Mouse (Mus musculus): ENCODE measurements at regions not wholly inside any gene's neighbourhood (a gene's known extent, or its start where the extent isn't known, plus 50 kb on each side); places are given as distances from the start of the nearest gene placed in this dataset.
"Not testable (repeated sequence)": the region's sequence is repeated elsewhere in the genome, so short reads cannot be mapped to it uniquely, and the experiment has no call there.

DNA sequence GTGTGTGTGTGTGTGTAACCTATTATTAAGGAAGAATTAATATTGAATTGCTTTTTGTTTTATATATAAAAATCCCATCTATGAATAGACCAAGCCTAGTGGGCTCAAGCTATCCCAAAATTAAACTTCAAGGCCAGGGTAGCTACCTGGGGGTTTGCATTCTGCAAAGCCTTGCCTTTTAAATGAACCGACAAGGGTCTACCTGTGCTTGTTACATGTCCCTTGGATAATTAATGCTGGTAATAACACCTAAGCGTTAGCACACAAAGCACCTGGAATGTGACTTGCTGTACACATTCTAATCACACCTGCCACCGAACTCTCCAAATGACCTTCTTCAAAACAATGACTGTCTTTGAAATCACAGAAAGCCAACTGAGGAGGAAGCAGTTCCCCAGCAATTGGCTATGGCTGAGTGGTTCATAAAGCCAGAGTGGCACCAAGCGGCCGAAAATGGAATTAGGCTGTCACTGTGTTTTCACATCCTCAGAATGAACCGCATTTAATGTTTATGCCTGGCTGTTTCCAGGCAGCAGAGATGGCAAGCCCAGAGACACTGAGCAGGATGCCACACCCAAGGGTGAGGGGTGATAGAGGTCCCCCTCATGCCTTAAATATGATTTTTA lies 225.8 kb downstream of the Mat2b start:
- Histone ChIP-seq H3K9me3 (ENCODE audit: control insufficient read depth, low read length) (no peaks in the 10 kb centered on the region), H3K27me3 (ENCODE audit: control insufficient read depth, insufficient read depth, low read length) (no peaks in the 10 kb centered on the region), H3K4me2 (ENCODE audit: low read depth) (no peak overlapping the region), H3K27ac (ENCODE audit: low read depth, low read length) (no peak overlapping the region), H3K4me3 (ENCODE audit: low read depth, low read length) (no peak overlapping the region), H3K36me3 (ENCODE audit: control insufficient read depth, insufficient read depth, low read length) (no peaks in the 10 kb centered on the region), H3K4me1 (ENCODE audit: control insufficient read depth, insufficient read depth, low read length) (no peaks in the 10 kb centered on the region), H3K9ac (ENCODE audit: low read length) (no peak overlapping the region)
- DNase-seq (ENCODE audit: low spot score) (peak; percentile 74), ATAC-seq (ENCODE audit: insufficient read depth, low FRiP score, low TSS enrichment) (peak; percentile 80)
- WGBS: 20% methylated on average over 6 of the region's 6 CpGs

DNA sequence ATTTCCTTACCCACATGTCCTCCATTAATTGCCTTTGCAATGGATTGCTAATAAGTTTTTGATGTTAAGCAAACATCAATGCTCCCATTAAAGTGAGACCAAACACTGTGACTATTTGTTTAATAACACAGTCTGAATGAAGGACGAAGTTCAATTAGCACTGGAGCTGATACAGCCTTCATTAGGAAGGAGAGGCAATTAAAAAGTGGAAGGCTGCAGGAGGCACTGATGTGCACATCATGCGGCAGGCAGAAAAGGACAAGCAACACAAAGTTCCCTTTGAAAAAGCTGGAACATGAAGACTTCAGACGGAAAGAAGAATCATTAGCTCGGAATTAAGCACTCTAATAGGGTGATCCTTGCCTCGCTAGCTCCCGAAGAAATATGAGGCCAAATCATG lies 238.4 kb downstream of the Mat2b start:
- no peak for DNase-seq (ENCODE audit: low spot score)
- 79% methylated on average over 6 of the region's 6 CpGs for WGBS
- H3K4me1 ChIP-seq (ENCODE audit: control insufficient read depth, insufficient read depth, low read length): no peaks in the 10 kb centered on the region
- no peaks in the 10 kb centered on the region for H3K36me3 ChIP-seq (ENCODE audit: control insufficient read depth, insufficient read depth, low read length)
- H3K4me3 ChIP-seq (ENCODE audit: low read depth, low read length): no peak overlapping the region
- ATAC-seq (ENCODE audit: insufficient read depth, low FRiP score, low TSS enrichment): no peak
- H3K27me3 ChIP-seq (ENCODE audit: control insufficient read depth, insufficient read depth, low read length): no peaks in the 10 kb centered on the region
- H3K9me3 ChIP-seq (ENCODE audit: control insufficient read depth, low read length): no peaks in the 10 kb centered on the region
- no peak overlapping the region for H3K4me2 ChIP-seq (ENCODE audit: low read depth)
- H3K27ac ChIP-seq (ENCODE audit: low read depth, low read length): no peak overlapping the region
- H3K9ac ChIP-seq (ENCODE audit: low read length): no peak overlapping the region

DNA sequence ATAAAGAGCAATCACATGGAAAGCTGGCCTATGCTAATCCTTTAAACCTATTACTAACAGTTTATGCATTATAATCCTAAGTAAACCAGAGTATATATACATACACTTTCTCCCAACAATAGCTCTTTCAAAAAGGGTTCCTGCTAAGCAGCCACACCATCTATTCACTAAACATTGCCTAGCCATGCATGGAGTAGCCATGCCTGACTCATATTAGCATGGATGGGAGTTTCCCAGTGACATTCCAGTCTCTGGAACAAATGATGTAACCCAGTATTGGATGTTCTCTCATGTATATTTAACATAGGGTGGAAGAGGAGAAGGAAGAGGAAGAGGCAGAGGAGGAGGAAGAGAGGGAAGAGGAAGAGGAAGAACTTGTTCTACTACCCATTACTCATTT lies 240.0 kb downstream of the Mat2b start:
- H3K36me3 ChIP-seq (ENCODE audit: control insufficient read depth, insufficient read depth, low read length); H3K9ac ChIP-seq (ENCODE audit: low read length); H3K27me3 ChIP-seq (ENCODE audit: control insufficient read depth, insufficient read depth, low read length); ATAC-seq (ENCODE audit: insufficient read depth, low FRiP score, low TSS enrichment); H3K4me2 ChIP-seq (ENCODE audit: low read depth); H3K27ac ChIP-seq (ENCODE audit: low read depth, low read length); H3K4me3 ChIP-seq (ENCODE audit: low read depth, low read length); H3K9me3 ChIP-seq (ENCODE audit: control insufficient read depth, low read length); H3K4me1 ChIP-seq (ENCODE audit: control insufficient read depth, insufficient read depth, low read length); DNase-seq (ENCODE audit: low spot score): not testable (repeated sequence)

DNA sequence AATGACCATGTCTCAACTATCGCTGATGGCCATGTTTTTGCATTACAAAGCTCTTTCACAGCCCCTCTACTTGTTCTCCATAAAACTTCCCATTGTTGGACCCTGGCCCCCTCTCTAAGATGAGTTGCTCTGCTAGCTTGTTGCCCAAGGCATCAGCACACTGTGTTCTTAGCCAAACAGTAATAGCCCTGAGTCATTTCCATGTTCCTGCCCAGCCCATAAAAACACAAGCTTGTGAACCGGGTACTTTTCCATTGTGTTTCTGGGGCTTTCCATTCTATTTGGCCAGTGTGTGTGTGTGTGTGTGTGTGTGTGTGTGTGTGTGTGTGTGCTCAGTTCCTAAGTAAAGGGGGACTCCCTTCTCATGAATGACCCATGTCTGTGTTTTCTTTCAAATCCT lies 248.2 kb downstream of the Mat2b start:
- 76% methylated on average over 2 of the region's 2 CpGs for WGBS
- H3K27me3 ChIP-seq (ENCODE audit: control insufficient read depth, insufficient read depth, low read length): no peaks in the 10 kb centered on the region

DNA sequence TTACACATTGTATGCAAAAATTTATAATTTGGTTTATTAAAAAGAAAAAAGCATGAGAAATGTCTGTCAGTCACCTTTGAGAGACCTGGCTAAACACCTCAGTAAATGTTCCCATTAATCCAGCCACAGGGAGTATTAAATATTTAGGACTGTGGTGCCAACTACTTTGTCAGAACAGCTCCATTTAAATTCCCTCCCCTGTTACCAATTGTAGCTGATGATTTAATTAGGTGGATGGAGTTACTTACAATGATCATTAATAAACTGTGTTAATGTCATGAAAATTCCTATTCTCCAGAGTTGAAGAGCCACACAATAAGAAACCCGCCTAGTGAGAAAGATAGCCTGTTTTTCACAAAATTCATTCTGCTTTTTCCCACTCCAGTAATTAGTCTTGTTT lies 261.0 kb downstream of the Mat2b start:
- no peak for ATAC-seq (ENCODE audit: insufficient read depth, low FRiP score, low TSS enrichment)
- 89% methylated on average over 1 of the region's 1 CpGs for WGBS
- H3K27me3 ChIP-seq (ENCODE audit: control insufficient read depth, insufficient read depth, low read length): no peaks in the 10 kb centered on the region

More for the DNA sequence above, 248.2 kb downstream of the Mat2b start:
- Histone ChIP-seq H3K9me3 (ENCODE audit: control insufficient read depth, low read length) (no peaks in the 10 kb centered on the region), H3K4me1 (ENCODE audit: control insufficient read depth, insufficient read depth, low read length) (no peaks in the 10 kb centered on the region), H3K36me3 (ENCODE audit: control insufficient read depth, insufficient read depth, low read length) (no peaks in the 10 kb centered on the region), H3K4me2 (ENCODE audit: low read depth) (no peak overlapping the region), H3K27ac (ENCODE audit: low read depth, low read length) (no peak overlapping the region), H3K9ac (ENCODE audit: low read length) (no peak overlapping the region), H3K4me3 (ENCODE audit: low read depth, low read length) (no peak overlapping the region)
- DNase-seq (ENCODE audit: low spot score) (no peak), ATAC-seq (ENCODE audit: insufficient read depth, low FRiP score, low TSS enrichment) (no peak)

DNA sequence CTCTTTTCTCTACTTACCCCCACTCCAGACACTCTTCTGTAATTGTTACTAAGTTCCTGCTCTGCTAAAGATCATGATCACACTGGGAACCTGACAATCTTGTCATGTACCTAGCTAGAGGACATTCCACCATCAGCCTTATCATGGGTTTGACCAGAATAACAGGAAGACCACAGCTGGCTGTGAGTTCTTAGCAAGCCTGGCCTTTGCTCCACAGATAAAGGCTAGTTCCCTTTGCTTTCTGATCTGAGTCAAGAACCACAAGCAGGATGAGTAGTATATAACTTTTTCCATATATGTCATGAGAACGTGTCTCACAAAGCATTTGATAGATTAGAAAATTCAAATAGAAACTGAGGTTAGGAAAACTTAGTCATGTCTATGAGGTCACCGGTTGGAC lies 266.1 kb downstream of the Mat2b start:
- 91% methylated on average over 2 of the region's 2 CpGs for WGBS
- Histone ChIP-seq H3K4me3 (ENCODE audit: low read depth, low read length) (no peak overlapping the region), H3K36me3 (ENCODE audit: control insufficient read depth, insufficient read depth, low read length) (no peaks in the 10 kb centered on the region), H3K27me3 (ENCODE audit: control insufficient read depth, insufficient read depth, low read length) (no peaks in the 10 kb centered on the region), H3K27ac (ENCODE audit: low read depth, low read length) (no peak overlapping the region), H3K4me1 (ENCODE audit: control insufficient read depth, insufficient read depth, low read length) (no peaks in the 10 kb centered on the region), H3K9me3 (ENCODE audit: control insufficient read depth, low read length) (no peaks in the 10 kb centered on the region), H3K9ac (ENCODE audit: low read length) (no peak overlapping the region), H3K4me2 (ENCODE audit: low read depth) (no peak overlapping the region)
- DNase-seq (ENCODE audit: low spot score) (no peak), ATAC-seq (ENCODE audit: insufficient read depth, low FRiP score, low TSS enrichment) (no peak)

More for the DNA sequence above, 261.0 kb downstream of the Mat2b start:
- Histone ChIP-seq H3K4me2 (ENCODE audit: low read depth) (no peak overlapping the region), H3K9me3 (ENCODE audit: control insufficient read depth, low read length) (no peaks in the 10 kb centered on the region), H3K9ac (ENCODE audit: low read length) (no peak overlapping the region), H3K36me3 (ENCODE audit: control insufficient read depth, insufficient read depth, low read length) (no peaks in the 10 kb centered on the region), H3K4me1 (ENCODE audit: control insufficient read depth, insufficient read depth, low read length) (no peaks in the 10 kb centered on the region), H3K27ac (ENCODE audit: low read depth, low read length) (no peak overlapping the region), H3K4me3 (ENCODE audit: low read depth, low read length) (no peak overlapping the region)
- DNase-seq (ENCODE audit: low spot score): no peak

GRCm38 (mm10) chr11:40424316-40424715 lies 270.7 kb downstream of the Mat2b start:
- no peak overlapping the region for H3K4me2 ChIP-seq (ENCODE audit: low read depth)
- H3K9ac ChIP-seq (ENCODE audit: low read length): no peak overlapping the region
- DNase-seq (ENCODE audit: low spot score) (no peak), ATAC-seq (ENCODE audit: insufficient read depth, low FRiP score, low TSS enrichment) (no peak)
- no peaks in the 10 kb centered on the region for H3K27me3 ChIP-seq (ENCODE audit: control insufficient read depth, insufficient read depth, low read length)
- 85% methylated on average over 3 of the region's 3 CpGs for whole genome bisulfite sequencing
- no peak overlapping the region for H3K4me3 ChIP-seq (ENCODE audit: low read depth, low read length)
- no peaks in the 10 kb centered on the region for H3K9me3 ChIP-seq (ENCODE audit: control insufficient read depth, low read length)
- no peak overlapping the region for H3K27ac ChIP-seq (ENCODE audit: low read depth, low read length)
- H3K36me3 ChIP-seq (ENCODE audit: control insufficient read depth, insufficient read depth, low read length): no peaks in the 10 kb centered on the region
- no peaks in the 10 kb centered on the region for H3K4me1 ChIP-seq (ENCODE audit: control insufficient read depth, insufficient read depth, low read length)

DNA sequence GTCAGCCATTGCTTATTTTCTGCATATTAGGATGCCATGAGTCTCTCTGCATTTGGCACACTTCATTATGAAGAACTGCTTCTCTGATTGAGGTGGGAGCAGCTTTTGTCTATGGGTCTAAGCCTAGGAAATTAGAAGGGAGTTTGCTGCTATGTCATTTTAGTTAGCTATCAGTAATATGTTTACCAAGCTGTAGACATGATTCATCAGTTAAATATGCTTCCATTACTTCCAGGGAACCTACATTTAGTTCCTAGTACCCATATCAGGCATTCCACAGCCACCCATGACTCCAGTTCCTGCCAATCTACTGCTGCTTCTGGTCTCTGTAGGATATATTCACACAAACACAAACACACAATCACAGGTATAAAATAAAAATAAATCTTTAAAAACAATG lies 287.4 kb downstream of the Mat2b start:
- H3K36me3 ChIP-seq (ENCODE audit: control insufficient read depth, insufficient read depth, low read length): no peaks in the 10 kb centered on the region
- H3K4me2 ChIP-seq (ENCODE audit: low read depth): no peak overlapping the region
- H3K4me3 ChIP-seq (ENCODE audit: low read depth, low read length): no peak overlapping the region
- DNase-seq (ENCODE audit: low spot score) (no peak), ATAC-seq (ENCODE audit: insufficient read depth, low FRiP score, low TSS enrichment) (no peak)
- no peaks in the 10 kb centered on the region for H3K4me1 ChIP-seq (ENCODE audit: control insufficient read depth, insufficient read depth, low read length)
- no peaks in the 10 kb centered on the region for H3K9me3 ChIP-seq (ENCODE audit: control insufficient read depth, low read length)
- H3K9ac ChIP-seq (ENCODE audit: low read length): no peak overlapping the region
- H3K27ac ChIP-seq (ENCODE audit: low read depth, low read length): no peak overlapping the region
- H3K27me3 ChIP-seq (ENCODE audit: control insufficient read depth, insufficient read depth, low read length): no peaks in the 10 kb centered on the region

GRCm38 (mm10) chr11:40402249-40402648 lies 292.8 kb downstream of the Mat2b start:
- no peaks in the 10 kb centered on the region for H3K9me3 ChIP-seq (ENCODE audit: control insufficient read depth, low read length)
- no peaks in the 10 kb centered on the region for H3K27me3 ChIP-seq (ENCODE audit: control insufficient read depth, insufficient read depth, low read length)
- ATAC-seq (ENCODE audit: insufficient read depth, low FRiP score, low TSS enrichment) (no peak), DNase-seq (ENCODE audit: low spot score) (no peak)
- H3K27ac ChIP-seq (ENCODE audit: low read depth, low read length): no peak overlapping the region
- H3K9ac ChIP-seq (ENCODE audit: low read length): no peak overlapping the region
- H3K36me3 ChIP-seq (ENCODE audit: control insufficient read depth, insufficient read depth, low read length): no peaks in the 10 kb centered on the region
- 85% methylated on average over 1 of the region's 1 CpGs for whole genome bisulfite sequencing
- no peaks in the 10 kb centered on the region for H3K4me1 ChIP-seq (ENCODE audit: control insufficient read depth, insufficient read depth, low read length)
- H3K4me3 ChIP-seq (ENCODE audit: low read depth, low read length): no peak overlapping the region
- no peak overlapping the region for H3K4me2 ChIP-seq (ENCODE audit: low read depth)
